Mouse (Mus musculus): ENCODE measurements around the gene Sh3bgrl3.

GRCm38 (mm10) chr4:134120916-134121315, 7.7 kb downstream of the Sh3bgrl3 start:
- TF ChIP-seq ZC3H11A (IDR thresholded peaks at IDR 0.05; ENCODE audit: low read depth, low read length): no peak
- TF ChIP-seq POLR2AphosphoS5 (IDR thresholded peaks at IDR 0.05; ENCODE audit: borderline replicate concordance, low read depth, low read length): no peak
- TF ChIP-seq CTCF (IDR thresholded peaks at IDR 0.05 in 2 of 3, conservative IDR thresholded peaks at IDR 0.05 in 1 of 3; ENCODE audit: control insufficient read depth in 1 of 3, insufficient read depth in 1 of 3, low read depth in 2 of 3, low read length in 3 of 3, poor library complexity in 1 of 3, severe bottlenecking in 1 of 3): no peak
- no peak for TF ChIP-seq E2F4 (IDR thresholded peaks at IDR 0.05; ENCODE audit: borderline replicate concordance, low read depth, low read length)
- no peak for TF ChIP-seq POLR2A (IDR thresholded peaks at IDR 0.05; ENCODE audit: control insufficient read depth in 1 of 2, insufficient read depth in 1 of 2, low read depth in 1 of 2, low read length in 2 of 2, poor library complexity in 1 of 2)
- no peak for TF ChIP-seq KAT2A (conservative IDR thresholded peaks at IDR 0.05; ENCODE audit: low read depth, low read length)
- no peak for TF ChIP-seq UBTF (IDR thresholded peaks at IDR 0.05; ENCODE audit: borderline replicate concordance, insufficient read depth, low read depth, low read length)
- no peak for TF ChIP-seq USF2 (IDR thresholded peaks at IDR 0.05; ENCODE audit: borderline replicate concordance in 1 of 2, insufficient read depth in 1 of 2, low read depth in 1 of 2, low read length in 2 of 2)

Data from MEL (cell line).